Mouse (Mus musculus) heart, postnatal 0 days (tissue): ENCODE measurements around the gene Rps19bp1.

Experiments
- CTCF ChIP-seq: IDR thresholded peaks from 2 replicates; pipeline ENCODE4 v1.5.1; 2016; ENCODE audit warnings: antibody characterized with exemption, control low read depth, low read depth
- EP300 ChIP-seq: IDR thresholded peaks from 2 replicates; pipeline ENCODE4 v1.6.1; 2016; ENCODE audit warnings: antibody characterized with exemption, low read depth

DNA sequence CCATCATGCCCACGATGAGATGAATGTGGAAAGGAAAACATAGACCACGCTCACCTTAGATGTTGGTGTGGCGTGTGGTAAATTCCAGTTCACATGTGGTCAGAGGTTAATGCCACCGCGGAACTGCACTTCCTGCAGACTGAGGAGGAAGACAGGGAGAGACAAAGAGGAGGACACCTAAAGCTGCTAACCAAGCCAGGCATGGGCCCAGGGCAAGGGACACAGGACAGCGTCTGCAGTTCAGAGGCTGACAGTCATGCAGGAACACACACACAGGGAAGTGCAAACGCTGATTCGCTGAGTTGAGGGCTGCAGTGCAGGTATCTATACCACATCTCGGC is 47.7 kb downstream of the Rps19bp1 start:
- TF ChIP-seq EP300, result no peak
- TF ChIP-seq CTCF, result no peak
